Mouse (Mus musculus): ENCODE data around the gene Paqr8.

DNA sequence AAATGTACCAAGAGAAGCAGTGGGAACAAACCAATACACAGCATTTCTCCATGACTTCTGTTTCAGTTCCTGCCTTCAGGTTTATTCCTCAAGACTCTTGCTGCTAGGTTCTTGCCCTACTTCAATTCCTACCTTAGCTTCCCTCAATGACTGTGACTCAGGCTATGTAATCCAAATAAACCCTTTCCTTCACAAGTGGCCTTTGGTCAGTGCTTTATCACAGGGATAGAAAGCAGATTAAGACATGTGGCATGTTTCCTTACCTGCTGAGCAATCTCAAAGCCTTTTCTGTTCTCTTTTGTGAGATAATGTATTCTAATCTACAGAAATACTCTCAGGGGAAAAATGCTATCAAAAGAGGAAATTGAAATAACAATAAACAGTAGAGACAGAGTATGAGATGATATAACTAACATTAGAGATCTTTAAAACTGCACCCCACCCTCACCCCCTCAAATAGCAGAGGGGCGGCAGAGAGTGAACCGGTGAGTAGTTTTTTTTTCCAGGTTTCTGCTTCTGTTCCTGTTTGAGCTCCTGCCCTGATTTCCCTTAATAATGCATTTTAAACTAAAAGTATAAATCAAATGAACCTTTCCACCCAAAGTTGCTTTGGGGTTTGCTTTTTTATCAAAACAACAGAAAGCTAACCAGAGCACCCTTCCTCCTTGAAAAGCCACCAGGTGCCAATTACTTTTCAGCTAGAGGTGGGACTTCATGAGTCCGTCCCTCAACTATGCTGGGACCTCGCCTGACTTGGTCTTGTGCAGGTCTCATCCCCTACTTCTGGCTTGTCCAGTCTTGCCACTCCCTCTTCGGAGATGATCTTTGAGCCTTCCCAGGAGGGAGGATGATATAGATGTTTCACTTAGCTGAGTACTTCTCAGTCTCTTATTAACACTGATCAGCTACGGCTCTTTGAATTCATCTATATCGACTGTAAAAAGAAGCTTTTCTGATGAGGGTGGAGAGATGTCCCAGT lies 33.2 kb upstream of the Paqr8 start:
- TF ChIP-seq POLR2A (IDR thresholded peaks at IDR 0.05; ENCODE audit: borderline replicate concordance, insufficient read depth, low read length) (no peak), CTCF (IDR thresholded peaks at IDR 0.05; ENCODE audit: borderline replicate concordance, insufficient read depth, low read depth, low read length) (no peak)

Data from cerebellum, adult 2 months (tissue).